Mouse (Mus musculus) gastrocnemius, postnatal 14 days (tissue): Measurements from ENCODE around the gene Stat5b. TPM values are rescaled to one million over a fixed set of nuclear protein-coding genes. Genes with fewer than 3 reads are reported as not detected.
A peak's percentile ranks its signal among the peaks of the same experiment; 100 is the strongest.
"Not testable (repeated sequence)": the region's sequence is repeated elsewhere in the genome, so short reads cannot be mapped to it uniquely, and the experiment has no call there.

Source experiments
- DNase-seq: peaks from one replicate; pipeline ENCODE4 v3.0.0; 2021; ENCODE audit warnings: mixed read lengths
- intact Hi-C: fragments of 180-260 bp; cut with DNase I; formaldehyde crosslinking; loops from one replicate; pipeline ENCODE4 v1.15.1; 2025; ENCODE audit warnings: low total_unique reads
- total RNA-seq, 2 experiments: library from RNA; stranded (reverse); gene quantifications; 2 replicates each; pipeline ENCODE4 v1.2.3; 2021

Gene Stat5b
- total RNA-seq, 2 experiments from 2014 or later: 100.0 to 110 TPM

DNA sequence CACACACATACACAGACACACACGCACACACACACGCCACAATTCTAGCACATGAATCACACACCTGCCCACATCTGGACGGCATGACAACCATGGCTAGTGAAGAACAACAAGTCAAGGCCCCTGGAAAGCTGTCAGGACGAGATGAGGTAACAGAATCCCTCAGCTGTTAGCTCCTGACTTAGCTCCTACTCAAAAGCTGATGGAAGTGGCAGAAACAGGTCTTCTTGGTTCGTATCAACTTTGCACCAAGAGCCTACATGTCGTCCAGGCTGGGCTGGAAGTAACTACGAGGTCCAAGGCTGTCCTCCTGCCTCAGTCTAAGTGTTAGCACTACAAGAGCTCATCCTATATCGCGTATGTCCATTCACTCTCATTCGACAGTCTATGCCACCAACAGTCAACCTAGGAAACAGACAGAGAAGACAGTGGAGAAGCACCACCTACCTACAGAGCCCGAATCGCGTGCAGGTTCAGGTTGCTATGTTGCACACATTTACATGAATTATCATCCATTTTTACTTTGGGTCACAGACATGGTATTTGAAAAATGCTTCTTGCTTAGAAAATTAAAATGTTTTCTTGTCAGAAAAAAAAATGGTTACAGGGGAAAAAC, 28.8 kb downstream of the Stat5b start:
- DNase-seq: peak; percentile 35
- intact Hi-C loops: no loop called here

DNA sequence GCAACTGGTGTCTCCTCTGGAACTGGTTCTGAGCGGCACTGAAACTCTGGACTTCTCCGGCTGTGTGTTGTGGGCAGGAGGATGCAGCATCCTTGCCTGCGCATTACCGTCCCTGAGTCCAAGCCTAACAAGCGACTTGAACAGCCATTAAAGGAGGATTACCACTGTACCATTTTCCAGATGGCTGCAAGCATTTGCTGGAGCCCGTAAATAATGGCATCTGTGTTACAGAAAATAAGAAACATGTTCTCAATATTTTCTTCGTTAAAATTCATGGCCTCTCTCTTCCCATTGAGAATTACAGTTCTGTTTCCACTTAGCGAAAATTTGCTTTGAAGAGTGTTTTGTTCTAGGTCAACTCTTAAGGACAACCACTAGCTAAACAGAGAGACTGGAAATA, 30.5 kb downstream of the Stat5b start:
- intact Hi-C loops: no loop called here
- DNase-seq: no peak

GRCm38 (mm10) chr11:100819626-100820025, 30.9 kb downstream of the Stat5b start:
- intact Hi-C loops: no loop called here
- peak; percentile 38 for DNase-seq

- intact Hi-C loops: no loop called here
- no peak for DNase-seq
Measured at GRCm38 (mm10) chr11:100819048-100819447, 31.5 kb downstream of the Stat5b start.

- no peak for DNase-seq
- intact Hi-C loops: no loop called here
Measured at GRCm38 (mm10) chr11:100818359-100819012, 32.0 kb downstream of the Stat5b start.

GRCm38 (mm10) chr11:100817311-100817710, 33.2 kb downstream of the Stat5b start:
- no peak for DNase-seq
- intact Hi-C loops: no loop called here

- intact Hi-C loops: no loop called here
- no peak for DNase-seq
Measured at GRCm38 (mm10) chr11:100816801-100817200, 33.7 kb downstream of the Stat5b start.

DNA sequence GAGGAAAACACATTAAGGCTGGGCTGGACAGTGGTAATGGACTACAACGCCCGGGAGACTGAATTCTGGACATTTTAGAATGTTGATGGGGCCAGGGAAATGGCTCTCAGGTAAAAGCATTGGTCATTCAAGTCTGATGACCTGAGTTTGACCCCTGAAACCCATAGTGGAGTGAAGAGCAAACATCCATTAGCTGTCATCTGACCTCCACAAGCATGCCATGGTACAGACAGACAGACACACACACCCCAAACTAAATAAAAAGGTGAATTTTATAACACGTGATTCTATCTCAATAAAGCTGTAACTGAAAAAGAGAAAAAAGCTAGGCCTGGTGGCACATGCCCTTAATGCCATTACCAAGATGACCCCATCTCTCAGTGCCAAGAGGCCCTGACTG, 34.2 kb downstream of the Stat5b start:
- intact Hi-C loops: no loop called here
- DNase-seq: no peak

- peak; percentile 89 for DNase-seq
- intact Hi-C loops: no loop called here
Measured at GRCm38 (mm10) chr11:100814498-100814897, 36.0 kb downstream of the Stat5b start.

DNA sequence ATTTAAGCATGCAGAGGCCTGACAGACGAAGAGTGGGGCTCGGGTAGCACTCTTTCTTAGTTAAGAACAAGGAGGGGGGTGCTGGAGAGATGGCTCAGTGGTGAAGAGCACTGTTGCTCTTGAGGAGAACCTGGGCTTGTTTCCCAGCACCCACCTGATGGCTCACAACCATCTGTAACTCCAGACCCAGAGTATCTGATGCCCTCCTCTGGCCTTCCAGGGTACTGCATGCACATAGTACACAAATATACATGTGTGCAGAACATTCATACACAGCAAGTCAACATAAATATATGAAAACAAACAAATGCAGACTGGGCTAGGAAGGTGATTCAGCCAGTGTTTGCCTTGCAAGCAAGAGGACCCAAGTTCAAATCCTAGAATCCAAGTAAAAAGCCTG, 39.4 kb downstream of the Stat5b start:
- DNase-seq: no peak

GRCm38 (mm10) chr11:100810516-100810915, 40.0 kb downstream of the Stat5b start:
- intact Hi-C loops: no loop called here

More for the DNA sequence above, 39.4 kb downstream of the Stat5b start:
- intact Hi-C loops: no loop called here

DNA sequence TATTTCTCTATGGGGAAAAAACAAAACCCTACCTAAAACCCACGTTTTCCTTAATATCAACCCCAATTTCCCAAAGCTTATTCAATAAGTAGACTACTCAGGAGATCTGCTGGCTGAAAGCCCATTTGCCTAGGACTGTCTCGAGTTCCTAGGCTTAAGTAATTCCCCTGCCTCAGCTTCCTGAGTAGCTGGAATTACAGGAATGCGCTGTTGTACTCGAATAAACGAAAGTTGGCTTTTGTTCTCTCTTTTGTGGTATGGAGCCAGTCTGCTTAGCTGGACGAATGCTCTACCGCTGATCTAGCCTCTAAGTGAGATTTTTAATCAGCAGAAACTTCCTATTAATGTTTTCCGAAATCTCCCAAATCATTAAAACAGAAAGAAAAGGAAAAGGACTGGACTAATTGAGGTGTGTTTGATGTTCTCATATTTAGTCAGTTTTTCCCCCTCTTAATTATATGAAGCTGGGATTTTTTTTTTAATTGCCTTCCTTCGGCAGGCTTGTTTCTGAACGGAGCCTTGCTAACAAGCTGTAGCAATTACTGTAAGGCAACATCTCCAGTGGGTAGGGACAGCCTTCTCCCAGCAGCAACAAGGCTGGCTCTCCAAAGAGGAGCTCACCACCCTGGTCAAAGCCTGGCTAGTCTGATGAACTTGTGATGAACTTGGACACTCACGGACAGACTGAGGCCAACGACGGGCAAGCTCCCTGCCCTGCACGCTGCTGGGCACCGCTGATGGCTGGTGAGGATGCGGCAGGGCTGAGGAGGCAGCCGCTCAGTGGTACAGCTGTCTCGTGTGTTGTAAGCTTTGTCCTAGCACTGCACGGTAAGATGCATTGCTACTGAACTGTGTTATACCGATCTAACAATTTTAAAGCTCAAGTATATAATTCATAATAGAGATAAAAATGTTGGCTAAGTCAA, 43.9 kb downstream of the Stat5b start:
- intact Hi-C loops: no loop called here
- peak; percentile 55 for DNase-seq

More at GRCm38 (mm10) chr11:100810516-100810915, 40.0 kb downstream of the Stat5b start:
- DNase-seq: peak; percentile 42

DNA sequence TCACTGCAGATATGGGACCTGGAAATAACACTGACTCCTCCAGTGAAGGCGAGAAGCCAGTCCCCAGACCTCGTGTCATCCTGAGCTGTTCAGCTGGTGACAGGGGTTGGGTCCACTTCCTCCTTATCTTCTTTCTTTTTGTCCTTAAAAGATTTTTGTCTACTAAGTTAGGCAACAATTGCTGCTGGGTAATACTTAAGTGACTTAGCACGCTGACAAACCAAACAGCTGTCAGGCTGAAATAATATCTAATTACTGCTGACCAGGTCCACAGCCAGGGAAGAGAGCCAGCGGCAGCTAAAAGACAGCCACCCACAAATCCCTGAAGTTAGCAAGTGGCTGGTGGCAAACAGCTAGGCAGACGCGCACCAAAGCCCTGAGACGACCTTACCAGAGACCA, 45.0 kb downstream of the Stat5b start:
- intact Hi-C loops: no loop called here
- DNase-seq: peak; percentile 77

GRCm38 (mm10) chr11:100804409-100804808, 46.1 kb downstream of the Stat5b start:
- intact Hi-C loops: no loop called here

DNA sequence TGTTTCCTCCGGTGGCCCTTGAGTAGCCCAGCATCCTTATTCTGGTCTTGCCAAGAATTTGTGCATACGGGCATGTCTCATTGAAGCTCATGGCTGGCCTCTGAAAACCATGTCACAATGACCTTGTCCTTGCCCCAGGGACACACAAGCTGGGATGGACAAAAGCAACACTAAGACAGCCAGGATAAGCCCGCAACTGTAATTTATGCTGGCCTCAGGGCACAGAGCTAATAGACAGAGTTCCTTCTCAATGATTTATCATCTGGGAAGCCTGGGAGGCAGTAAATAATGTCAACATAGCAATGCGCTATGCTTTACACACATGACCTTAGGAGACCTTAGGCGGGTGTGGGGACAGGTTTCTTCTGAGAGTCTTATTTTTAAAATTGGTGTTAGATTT, 51.1 kb downstream of the Stat5b start:
- intact Hi-C loops: no loop called here
- DNase-seq: no peak

More at GRCm38 (mm10) chr11:100804409-100804808, 46.1 kb downstream of the Stat5b start:
- no peak for DNase-seq

DNA sequence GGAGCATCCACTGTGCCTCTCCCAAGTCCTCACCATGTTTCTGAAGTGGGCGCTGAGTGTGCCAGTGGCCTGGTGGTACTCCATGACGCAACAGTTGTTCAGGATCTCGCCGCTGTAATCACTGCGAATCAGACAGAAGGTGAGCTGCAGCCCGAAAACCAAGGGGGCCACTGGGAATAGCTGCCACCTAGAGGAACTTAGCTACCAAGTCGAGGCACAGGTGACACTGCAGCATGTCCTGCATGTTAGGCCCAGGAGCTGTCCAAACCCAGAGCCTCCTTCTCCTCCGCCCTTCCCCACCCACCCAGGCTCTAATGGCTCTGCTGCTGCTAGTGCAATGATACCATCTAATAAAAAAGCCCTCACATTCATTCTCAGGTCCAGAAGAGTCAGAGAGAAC, 53.9 kb downstream of the Stat5b start:
- no peak for DNase-seq
- intact Hi-C loops: no loop called here

GRCm38 (mm10) chr11:100795386-100795785, 55.1 kb downstream of the Stat5b start:
- intact Hi-C loops: no loop called here
- no peak for DNase-seq

DNA sequence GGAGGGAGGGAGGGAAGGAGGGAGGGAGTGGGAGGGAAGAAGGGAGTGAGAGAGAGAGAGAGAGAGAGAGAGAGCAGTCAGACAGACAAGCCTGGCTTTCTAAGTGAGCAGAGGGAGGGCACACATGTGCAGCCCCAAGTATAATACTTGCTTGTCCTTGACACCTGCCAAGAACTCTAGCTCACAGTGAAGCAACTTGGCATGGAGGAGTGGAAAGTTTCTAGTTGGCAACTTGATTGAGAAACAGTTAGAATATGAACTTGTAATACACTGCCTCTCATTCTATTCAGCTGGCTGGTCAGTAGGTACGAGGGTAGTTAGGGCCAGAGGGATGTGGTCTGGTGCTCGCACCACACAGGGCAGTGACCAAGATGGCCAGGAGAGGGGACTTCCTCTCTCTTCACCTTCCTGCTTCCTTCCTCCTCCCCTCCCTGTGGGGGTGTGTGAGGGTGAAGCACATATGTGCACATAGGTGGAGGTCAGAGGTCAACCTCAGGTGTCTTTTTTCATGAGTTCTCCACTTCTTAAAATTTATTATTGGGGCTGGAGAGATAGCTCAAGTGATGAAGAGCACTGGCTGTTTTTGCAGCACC, 59.0 kb downstream of the Stat5b start:
- DNase-seq: no peak
- intact Hi-C loops: no loop called here

DNA sequence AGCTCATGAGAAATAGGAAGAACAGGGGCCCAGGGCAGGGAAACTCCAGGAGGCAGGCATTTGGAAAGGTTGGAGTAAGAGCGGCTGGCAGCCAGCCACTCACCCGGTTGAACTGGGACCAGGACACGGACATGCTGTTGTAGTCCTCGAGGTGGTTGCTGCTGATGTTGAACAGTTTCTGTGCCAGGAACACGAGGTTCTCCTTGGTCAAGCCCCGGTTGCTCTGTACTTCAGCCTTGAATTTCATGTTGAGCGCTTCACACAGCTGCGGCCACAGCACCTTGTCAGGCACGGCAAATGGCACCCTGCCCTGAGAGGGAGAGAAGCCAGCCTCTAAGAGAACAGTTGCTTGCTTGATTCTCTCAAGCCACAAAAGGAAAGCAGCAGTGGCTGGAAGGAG, 59.9 kb downstream of the Stat5b start:
- DNase-seq: peak; percentile 86
- intact Hi-C loops: not testable (repeated sequence)

- intact Hi-C loops: no loop called here
- no peak for DNase-seq
Measured at GRCm38 (mm10) chr11:100789702-100790101, 60.8 kb downstream of the Stat5b start.
